Mouse (Mus musculus) heart, adult 2 months (tissue): ENCODE measurements around the gene Pitpnb.

Experiments
- CTCF ChIP-seq: fragments of 200-600 bp; IDR thresholded peaks from 2 replicates; pipeline ENCODE4 v1.8.1; 2022; ENCODE audit warnings: antibody characterized with exemption, mild to moderate bottlenecking, moderate library complexity
- EP300 ChIP-seq: fragments of 200-500 bp; IDR thresholded peaks from 2 replicates; pipeline ENCODE4 v1.6.1; 2011; ENCODE audit warnings: low read depth, low read length, control low read depth; ENCODE audit not compliant: insufficient read depth
- POLR2A ChIP-seq: fragments of 200-500 bp; IDR thresholded peaks from 2 replicates; pipeline ENCODE4 v1.6.1; 2011; ENCODE audit warnings: mild to moderate bottlenecking, low read depth, low read length, control low read depth; ENCODE audit not compliant: insufficient read depth

DNA sequence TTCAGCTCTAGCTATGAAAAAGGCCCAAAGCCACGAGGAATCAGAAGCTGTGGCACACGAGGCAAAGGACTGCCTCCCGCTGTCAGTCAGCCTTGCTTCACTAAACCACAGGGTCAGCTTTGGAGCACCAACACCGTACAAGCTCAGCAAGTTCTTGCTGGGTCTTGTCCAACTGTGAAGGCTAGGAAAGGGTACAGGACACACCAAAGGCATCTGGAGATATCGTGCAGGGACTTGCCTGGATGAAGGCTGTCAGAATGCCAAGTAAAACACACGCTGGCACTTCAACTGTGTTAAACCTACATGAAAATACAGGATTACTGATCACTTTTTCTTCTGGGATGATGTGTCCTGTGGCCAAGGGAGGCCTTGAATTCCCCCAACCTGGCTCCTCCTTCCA is 20.4 kb upstream of the Pitpnb start:
- TF ChIP-seq POLR2A (no peak), CTCF (no peak), EP300 (no peak)
